ENCODE assay signal across 12 mouse cellular contexts in genomic region chr2:117389925-117390892, GRCm38 (mm10). TPM values are rescaled to one million over a fixed set of nuclear protein-coding genes. Genes with fewer than 3 reads are reported as not detected.
DNase-seq lines count a peak whose midpoint lies in the region; ATAC-seq and TF ChIP-seq lines count a peak whose summit lies in the region.
"Had no signal": no experiment of that assay in that cellular context is flagged by ENCODE, and none has a peak within 500 bp of the region (broad histone marks: within the 10 kb centered on the region; RNA-seq: fewer than 3 reads in every experiment).

No protein-coding gene starts in this region.

- intact Hi-C loops in left cerebral cortex, adult 2 months (cut with DNase I): loop anchor here (5.0 to 10.0 kb wide), 2 partner anchors 375 to 488 kb away; no protein-coding TSS in a partner anchor

- H3K9ac ChIP-seq in hindbrain, embryonic 13.5 days: no peak overlapping the region
- H3K9ac ChIP-seq in CH12.LX (ENCODE audit: insufficient read depth, low read depth): peak overlapping the region; percentile 20; the same call in 1 of the 2 replicates
- H3K9ac ChIP-seq: limb, embryonic 12.5 days had no signal

- no peak for TF ChIP-seq POLR2A in CH12.LX (IDR thresholded peaks at IDR 0.05; ENCODE audit: low read depth, low read length)
- TF ChIP-seq POLR2A in cortical plate, adult 2 months (IDR thresholded peaks at IDR 0.05; ENCODE audit: extremely low read depth, insufficient read depth, low read length): no peak
- no peak for TF ChIP-seq POLR2A in kidney, adult 2 months (IDR thresholded peaks at IDR 0.05; ENCODE audit: low read depth, low read length)

- no peak for DNase-seq in hindbrain, embryonic 10.5 days (ENCODE audit: low spot score)
- peak; percentile 68 for DNase-seq in CH12.LX (ENCODE audit: extremely low read depth)
- DNase-seq in left cerebral cortex, adult 2 months (ENCODE audit: extremely low spot score in 1 of 2, low spot score in 2 of 2): peak; percentile 41 to 56
- no peak for DNase-seq in ovary, postnatal 10 days (ENCODE audit: low spot score)
- DNase-seq in kidney, adult 2 months: no peak

- TF ChIP-seq EP300 in CH12.LX (IDR thresholded peaks at IDR 0.05; ENCODE audit: low read length): peak; percentile 55

- H3K79me2 ChIP-seq in CH12.LX (replicated peaks; ENCODE audit: control insufficient read depth, extremely low read depth, insufficient read depth, poor library complexity, severe bottlenecking): no peaks in the 10 kb centered on the region

- no peaks in the 10 kb centered on the region for H3K27me3 ChIP-seq in hindbrain, embryonic 13.5 days
- no peaks in the 10 kb centered on the region for H3K27me3 ChIP-seq in hindbrain, embryonic 10.5 days (ENCODE audit: insufficient read depth, poor library complexity, severe bottlenecking)
- H3K27me3 ChIP-seq in CH12.LX (replicated peaks): no peaks in the 10 kb centered on the region
- no peaks in the 10 kb centered on the region for H3K27me3 ChIP-seq in kidney, adult 2 months (replicated peaks; ENCODE audit: control insufficient read depth, insufficient read depth, low read length)
- H3K27me3 ChIP-seq: limb, embryonic 12.5 days had no signal

- H3K36me3 ChIP-seq in hindbrain, embryonic 13.5 days: no peaks in the 10 kb centered on the region
- no peaks in the 10 kb centered on the region for H3K36me3 ChIP-seq in hindbrain, embryonic 10.5 days
- no peaks in the 10 kb centered on the region for H3K36me3 ChIP-seq in CH12.LX (replicated peaks in 1 of 2; ENCODE audit: control insufficient read depth in 1 of 2, insufficient read depth in 1 of 2, low read length in 1 of 2)
- no peaks in the 10 kb centered on the region for H3K36me3 ChIP-seq in kidney, adult 2 months (ENCODE audit: control insufficient read depth, insufficient read depth, low read length)
- H3K36me3 ChIP-seq: limb, embryonic 12.5 days had no signal

- in situ Hi-C loops in CH12.LX (cut with MboI; ENCODE audit: low pct_ligation_motif_present, low pct_unique_long_range_greater_than_20kb, low sequenced_read_pairs): no loop called here

- TF ChIP-seq RAD21 in CH12.LX (IDR thresholded peaks at IDR 0.05; ENCODE audit: low read depth, low read length): no peak

- ATAC-seq in hindbrain, embryonic 13.5 days (ENCODE audit: low FRiP score): peak; percentile 63; the same call in 1 of the 2 replicates
- no peak for ATAC-seq in cerebellum, adult (ENCODE audit: insufficient number of reproducible peaks, low FRiP score, low TSS enrichment)

- 72% methylated on average over 17 of the region's 17 CpGs for WGBS in hindbrain, embryonic 13.5 days
- 83% methylated on average over 17 of the region's 17 CpGs for WGBS in hindbrain, embryonic 10.5 days
- WGBS in kidney, adult 2 months: 76% methylated on average over 17 of the region's 17 CpGs

- no peak overlapping the region for H3K4me2 ChIP-seq in hindbrain, embryonic 13.5 days
- H3K4me2 ChIP-seq in CH12.LX (ENCODE audit: insufficient read depth, low read depth, poor library complexity, severe bottlenecking): peak overlapping the region; percentile 70
- H3K4me2 ChIP-seq: limb, embryonic 12.5 days had no signal

- H3K4me3 ChIP-seq in hindbrain, embryonic 13.5 days: no peak overlapping the region
- H3K4me3 ChIP-seq in hindbrain, embryonic 10.5 days: no peak overlapping the region
- no peak overlapping the region for H3K4me3 ChIP-seq in CH12.LX (replicated peaks in 1 of 3; ENCODE audit: low read depth in 2 of 3, low read length in 2 of 3, poor library complexity in 1 of 3)
- H3K4me3 ChIP-seq in cortical plate, adult 2 months (ENCODE audit: insufficient read depth, low read length): no peak overlapping the region
- H3K4me3 ChIP-seq in left cerebral cortex, adult 2 months: no peak overlapping the region
- no peak overlapping the region for H3K4me3 ChIP-seq in kidney, adult 2 months (ENCODE audit: insufficient read depth, low read depth, low read length)
- H3K4me3 ChIP-seq: limb, embryonic 12.5 days; myocyte had no signal

- dilution Hi-C loops in CH12.LX (cut with MboI; ENCODE audit: extremely low pct_ligation_motif_present, extremely low pct_unique_long_range_greater_than_20kb, low sequenced_read_pairs): no loop called here

- peaks cover 13% of the 10 kb centered on the region for H3K4me1 ChIP-seq in hindbrain, embryonic 13.5 days (replicated peaks)
- H3K4me1 ChIP-seq in hindbrain, embryonic 10.5 days (replicated peaks): 0 out of 2 replicates have a peak, but pooled peaks cover 3% of the 10 kb centered on the region
- peaks cover 14 to 61% of the 10 kb centered on the region in 2 experiments; a peak in 3 of 4 replicates for H3K4me1 ChIP-seq in CH12.LX (ENCODE audit: control insufficient read depth in 1 of 2, insufficient read depth in 2 of 2)
- peaks cover 13% of the 10 kb centered on the region for H3K4me1 ChIP-seq in cortical plate, adult 2 months (ENCODE audit: control insufficient read depth, insufficient read depth, low read length)
- H3K4me1 ChIP-seq in kidney, adult 2 months (ENCODE audit: control insufficient read depth, insufficient read depth, low read length): no peaks in the 10 kb centered on the region
- H3K4me1 ChIP-seq: limb, embryonic 12.5 days had no signal

- 0 out of 2 replicates have a peak overlapping the region, but pooled peaks have one; percentile 40 for H3K27ac ChIP-seq in hindbrain, embryonic 13.5 days
- H3K27ac ChIP-seq in hindbrain, embryonic 10.5 days: no peak overlapping the region
- H3K27ac ChIP-seq in CH12.LX (ENCODE audit: insufficient read depth, low read depth): no peak overlapping the region; the same call in 1 of the 2 replicates
- 0 out of 2 replicates have a peak overlapping the region, but pooled peaks have one; percentile 5 for H3K27ac ChIP-seq in cortical plate, adult 2 months (ENCODE audit: insufficient read depth, low read length)
- H3K27ac ChIP-seq in left cerebral cortex, adult 2 months: peak overlapping the region; percentile 44
- H3K27ac ChIP-seq in kidney, adult 2 months (ENCODE audit: insufficient read depth, low read depth, low read length): no peak overlapping the region
- H3K27ac ChIP-seq: limb, embryonic 12.5 days had no signal

- no peaks in the 10 kb centered on the region for H3K9me3 ChIP-seq in hindbrain, embryonic 13.5 days
- H3K9me3 ChIP-seq in hindbrain, embryonic 10.5 days: no peaks in the 10 kb centered on the region
- H3K9me3 ChIP-seq in CH12.LX (replicated peaks; ENCODE audit: low read length): no peaks in the 10 kb centered on the region
- H3K9me3 ChIP-seq: limb, embryonic 12.5 days had no signal

- TF ChIP-seq CTCF in CH12.LX (conservative IDR thresholded peaks at IDR 0.05 in 1 of 2, IDR thresholded peaks at IDR 0.05 in 1 of 2; ENCODE audit: low read depth in 2 of 2, low read length in 2 of 2): no peak
- no peak for TF ChIP-seq CTCF in cortical plate, adult 2 months (IDR thresholded peaks at IDR 0.05; ENCODE audit: extremely low read depth, insufficient read depth, low read length)
- TF ChIP-seq CTCF in left cerebral cortex, adult 2 months (IDR thresholded peaks at IDR 0.05): no peak
- no peak for TF ChIP-seq CTCF in kidney, adult 2 months (conservative IDR thresholded peaks at IDR 0.05; ENCODE audit: insufficient read depth, insufficient read length, low read depth, low read length)

TF ChIP-seq in CH12.LX, 34 proteins besides CTCF, POLR2A, EP300 and RAD21 (continues in another document):
- TF ChIP-seq NRF1 (IDR thresholded peaks at IDR 0.05; ENCODE audit: low read depth, low read length) (0 out of 2 replicates have a peak, but pooled peaks have one; percentile 10), RCOR1 (conservative IDR thresholded peaks at IDR 0.05; ENCODE audit: low read depth, low read length) (0 out of 2 replicates have a peak, but pooled peaks have one; percentile 50), ELF1 (IDR thresholded peaks at IDR 0.05; ENCODE audit: low read depth, low read length) (0 out of 2 replicates have a peak, but pooled peaks have one; percentile 13), ZKSCAN1 (IDR thresholded peaks at IDR 0.05; ENCODE audit: borderline replicate concordance, low read depth, low read length) (no peak), JUND (conservative IDR thresholded peaks at IDR 0.05; ENCODE audit: low read depth, low read length) (peak; percentile 83), KAT2A (IDR thresholded peaks at IDR 0.05; ENCODE audit: insufficient replicate concordance, low read length) (no peak), SMC3 (IDR thresholded peaks at IDR 0.05; ENCODE audit: low read depth, low read length) (no peak), MAX (IDR thresholded peaks at IDR 0.05; ENCODE audit: low read length) (no peak; the same call in none of the 2 replicates), MAFK (IDR thresholded peaks at IDR 0.05; ENCODE audit: insufficient replicate concordance, low read length) (no peak), ETS1 (conservative IDR thresholded peaks at IDR 0.05; ENCODE audit: low read depth, low read length) (peak; percentile 85), MXI1 (IDR thresholded peaks at IDR 0.05; ENCODE audit: low read depth, low read length) (peak; percentile 64; the same call in 1 of the 2 replicates), ZMIZ1 (IDR thresholded peaks at IDR 0.05; ENCODE audit: low read depth, low read length) (no peak), CHD1 (IDR thresholded peaks at IDR 0.05; ENCODE audit: low read depth, low read length) (0 out of 2 replicates have a peak, but pooled peaks have one; percentile 69), GABPA (IDR thresholded peaks at IDR 0.05; ENCODE audit: insufficient replicate concordance, low read depth, low read length) (no peak), PAX5 (IDR thresholded peaks at IDR 0.05; ENCODE audit: low read length) (no peak), BHLHE40 (IDR thresholded peaks at IDR 0.05; ENCODE audit: low read depth, low read length) (peak; percentile 18; the same call in 1 of the 2 replicates), HCFC1 (IDR thresholded peaks at IDR 0.05; ENCODE audit: low read depth, low read length) (no peak), ZNF384 (IDR thresholded peaks at IDR 0.05; ENCODE audit: low read depth, low read length) (no peak), MEF2A (IDR thresholded peaks at IDR 0.05; ENCODE audit: borderline replicate concordance, low read depth, low read length) (peak; percentile 90), IRF4 (IDR thresholded peaks at IDR 0.05; ENCODE audit: low read depth, low read length) (no peak; the same call in 1 of the 2 replicates), MYC (IDR thresholded peaks at IDR 0.05; ENCODE audit: low read depth, low read length) (no peak), TBP (conservative IDR thresholded peaks at IDR 0.05; ENCODE audit: low read depth, low read length) (no peak)

RNA-seq across cellular contexts. Expression of gene Rasgrp1, which starts 47.4 kb away (rescaled TPM):
- 1.0 and 1.2 TPM in 2 replicates for polyA plus RNA-seq in hindbrain, embryonic 13.5 days (2015; fragmentation: Nextera tagmentation; extraction: Ambion mirVana)
- 0.41 and 1.1 TPM in 2 replicates for polyA plus RNA-seq in hindbrain, embryonic 10.5 days (2016; fragmentation: Nextera tagmentation; extraction: Ambion mirVana)
- 0.13 and 0.42 TPM in 2 replicates for total RNA-seq in CH12.LX (2012; rRNA removed)
- 0.38 and 0.51 TPM in 2 replicates for total RNA-seq in CH12.LX (2014; rRNA removed)
- 0.83 and 0.85 TPM in 2 replicates for polyA plus RNA-seq in CH12.LX (2012; ENCODE audit: insufficient read length, low read depth)
- 194 and 204 TPM in 2 replicates for polyA plus RNA-seq in cortical plate, adult 2 months (2012; rRNA removed)
- total RNA-seq in left cerebral cortex, adult 2 months (2021): 100 to 1,000 TPM; 311 to 322 TPM
- polyA plus RNA-seq in kidney, adult 2 months (2012; rRNA removed): 2.3 and 3.2 TPM in 2 replicates
- total RNA-seq: common myeloid progenitor, adult 5-6 weeks; MEL had no signal
- polyA plus RNA-seq: myocyte had no signal

Comparison
In these comparisons a context has a peak if more than half of its experiments do, and no peak if none do; other contexts are left out.
1. H3K27ac ChIP-seq: peak in hindbrain, embryonic 13.5 days (single experiment), cortical plate, adult 2 months (single experiment) and left cerebral cortex, adult 2 months (single experiment); none in hindbrain, embryonic 10.5 days (single experiment), CH12.LX (single experiment) and kidney, adult 2 months (single experiment).
2. DNase-seq: peak in CH12.LX (single experiment) and left cerebral cortex, adult 2 months (2 of 2); none in hindbrain, embryonic 10.5 days (single experiment), ovary, postnatal 10 days (single experiment) and kidney, adult 2 months (single experiment).
3. RNA of gene Rasgrp1, which starts 47.4 kb away (polyA plus RNA-seq): 194 to 204 TPM in cortical plate, adult 2 months; 2.3 to 3.2 TPM in kidney, adult 2 months, 1.0 to 1.2 TPM in hindbrain, embryonic 13.5 days, 0.41 to 1.1 TPM in hindbrain, embryonic 10.5 days and 0.83 to 0.85 TPM in CH12.LX; every median in the first group is over 10 times any median in the second.